Mouse (Mus musculus): ENCODE measurements around the gene Tor4a.

GRCm38 (mm10) chr2:25230581-25230980, 33.9 kb upstream of the Tor4a start:
- no peak for TF ChIP-seq CTCF (IDR thresholded peaks at IDR 0.05; ENCODE audit: insufficient read depth, low read length)
- no peak for TF ChIP-seq POLR2A (IDR thresholded peaks at IDR 0.05; ENCODE audit: borderline replicate concordance, extremely low read depth, low read depth, low read length)
